Mouse (Mus musculus) olfactory bulb, adult 2 months (tissue): ENCODE measurements around the gene Cntn4.

Experiments
- CTCF ChIP-seq: fragments of 200-500 bp; IDR thresholded peaks from 2 replicates; pipeline ENCODE4 v1.5.1; 2012; ENCODE audit warnings: low read depth, mild to moderate bottlenecking, low read length, moderate library complexity; ENCODE audit not compliant: insufficient read depth
- POLR2A ChIP-seq: fragments of 200-500 bp; IDR thresholded peaks from 2 replicates; pipeline ENCODE4 v1.6.1; 2012; ENCODE audit warnings: mild to moderate bottlenecking, low read depth, low read length, moderate library complexity; ENCODE audit not compliant: insufficient read depth

DNA sequence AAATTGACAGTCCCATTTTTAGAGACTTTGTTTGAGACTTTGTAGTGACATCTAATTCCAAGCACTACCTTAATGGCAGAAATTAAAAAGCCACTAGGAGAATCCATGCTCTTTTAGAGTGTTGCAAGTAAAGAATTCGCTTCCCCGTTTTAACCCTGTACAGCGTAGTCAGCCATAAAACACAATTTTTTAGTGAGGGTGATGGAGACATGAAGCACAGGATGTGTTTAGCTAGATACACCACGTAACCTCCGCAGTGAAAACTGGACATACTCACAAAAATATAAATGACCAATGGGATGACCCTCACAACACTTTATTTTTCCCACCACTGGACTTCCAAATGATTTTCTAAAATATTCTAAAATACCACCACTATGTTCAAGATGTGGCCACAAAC, 1069.8 kb downstream of the Cntn4 start:
- TF ChIP-seq CTCF, result no peak
- TF ChIP-seq POLR2A, result no peak
